Mouse (Mus musculus): ENCODE data around the gene Fkbp6. TPM values are rescaled to one million over a fixed set of nuclear protein-coding genes. Genes with fewer than 3 reads are reported as not detected.

Gene Fkbp6
- total and polyA plus RNA-seq, 2 experiments from 2014 or later: not detected

DNA sequence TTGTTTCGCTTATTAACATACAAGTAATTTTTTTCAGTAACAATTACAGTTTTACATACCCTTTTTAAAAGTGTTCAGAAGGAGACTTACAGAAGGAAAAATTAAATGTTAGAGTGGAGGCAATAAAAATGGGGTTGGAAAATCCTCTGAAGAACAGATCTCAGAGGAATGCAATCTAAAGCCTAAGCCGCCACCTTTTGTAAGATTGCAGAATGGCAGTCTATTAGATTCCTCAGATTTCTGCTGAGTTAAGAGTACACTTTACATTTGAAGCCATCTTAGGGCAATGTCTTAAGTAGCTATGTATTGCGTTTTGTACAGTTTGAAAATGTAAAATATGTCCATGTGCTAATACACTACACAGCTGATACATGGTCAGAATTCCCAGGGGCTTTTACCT, 47.4 kb downstream of the Fkbp6 start:
- Histone ChIP-seq H3K4me1 (ENCODE audit: insufficient read depth) (no peaks in the 10 kb centered on the region), H3K4me3 (ENCODE audit: low read depth, low read length) (no peak overlapping the region), H3K27me3 (ENCODE audit: insufficient read depth, low read length) (no peaks in the 10 kb centered on the region), H3K9me3 (ENCODE audit: low read length) (no peaks in the 10 kb centered on the region), H3K27ac (ENCODE audit: low read depth, low read length) (no peak overlapping the region), H3K9ac (no peak overlapping the region), H3K36me3 (ENCODE audit: insufficient read depth) (no peaks in the 10 kb centered on the region), H3K4me2 (ENCODE audit: low read depth) (no peak overlapping the region)
- 73% methylated on average over 3 of the region's 3 CpGs for WGBS
- TF ChIP-seq CTCF (IDR thresholded peaks at IDR 0.05; ENCODE audit: low read depth): peak; percentile 57
- ATAC-seq: no peak; the same call in 1 of the 2 replicates
- DNase-seq: peak; percentile 44

DNA sequence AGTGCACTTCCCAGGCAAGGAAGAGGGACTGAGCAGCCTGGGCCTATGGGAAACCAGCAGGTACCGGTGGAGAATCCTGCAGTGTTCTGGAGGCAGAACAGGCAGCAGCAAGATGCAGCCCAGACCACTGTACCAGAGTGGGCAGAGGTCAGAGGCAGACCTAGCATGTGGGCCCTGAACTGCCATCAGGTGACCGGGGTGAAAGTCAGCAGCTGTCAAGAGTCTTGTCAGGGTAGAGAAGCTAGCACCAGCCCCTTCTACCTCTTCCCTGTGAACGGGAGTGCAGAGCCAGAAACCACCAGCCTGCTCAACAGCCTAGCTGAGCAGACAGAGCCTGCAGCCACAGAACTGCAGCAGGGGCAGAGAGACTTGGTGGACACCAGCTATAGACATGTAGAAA, 47.9 kb downstream of the Fkbp6 start:
- Histone ChIP-seq H3K27ac (ENCODE audit: low read depth, low read length) (no peak overlapping the region), H3K36me3 (ENCODE audit: insufficient read depth) (no peaks in the 10 kb centered on the region), H3K27me3 (ENCODE audit: insufficient read depth, low read length) (no peaks in the 10 kb centered on the region), H3K9ac (no peak overlapping the region), H3K4me3 (ENCODE audit: low read depth, low read length) (no peak overlapping the region), H3K4me2 (ENCODE audit: low read depth) (no peak overlapping the region), H3K4me1 (ENCODE audit: insufficient read depth) (no peaks in the 10 kb centered on the region), H3K9me3 (ENCODE audit: low read length) (no peaks in the 10 kb centered on the region)
- no peak for TF ChIP-seq CTCF (IDR thresholded peaks at IDR 0.05; ENCODE audit: low read depth)
- 36% methylated on average over 3 of the region's 3 CpGs for WGBS
- DNase-seq: no peak
- no peak for ATAC-seq

DNA sequence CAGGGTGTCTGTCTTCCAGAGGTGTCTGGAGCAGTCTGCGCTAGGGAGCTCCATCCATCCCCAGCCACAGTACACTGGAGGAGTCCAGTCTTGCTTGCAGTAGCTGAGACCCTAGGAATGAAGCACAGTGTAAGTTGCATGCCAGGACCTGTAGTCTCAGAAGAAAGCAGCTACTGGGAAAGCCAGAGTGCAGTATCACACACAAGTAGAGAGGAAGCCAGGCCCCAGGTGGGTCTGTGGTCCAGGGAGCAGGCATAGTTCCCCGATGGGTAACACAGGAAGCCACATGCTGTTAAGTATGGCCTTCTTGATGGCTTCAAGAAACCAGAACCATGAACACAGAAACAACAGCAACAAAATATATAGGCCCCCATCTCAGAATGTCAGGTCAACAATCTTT, 57.8 kb downstream of the Fkbp6 start:
- H3K9me3 ChIP-seq (ENCODE audit: low read length): no peaks in the 10 kb centered on the region
- 81% methylated on average over 2 of the region's 2 CpGs for WGBS

DNA sequence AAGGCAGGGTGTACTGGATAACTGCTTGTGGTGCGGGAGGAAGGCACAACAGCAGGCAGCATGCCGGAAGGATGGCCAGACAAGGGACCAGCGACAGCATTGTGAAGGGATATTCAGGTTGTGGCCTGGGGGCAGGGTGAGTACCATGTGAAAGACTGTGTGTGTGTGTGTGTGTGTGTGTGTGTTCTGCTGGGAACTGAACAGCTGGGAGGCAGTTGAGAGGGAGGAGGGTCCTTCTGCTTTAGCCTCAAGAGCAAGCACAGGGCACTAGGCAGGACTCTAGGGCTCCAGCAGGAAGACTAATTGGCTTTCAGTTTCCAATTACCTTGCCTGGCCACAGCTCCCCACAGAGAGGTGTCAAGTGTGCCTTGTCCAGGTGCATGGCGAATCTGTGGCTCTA, 58.7 kb downstream of the Fkbp6 start:
- TF ChIP-seq CTCF (IDR thresholded peaks at IDR 0.05; ENCODE audit: low read depth): no peak
- no peaks in the 10 kb centered on the region for H3K4me1 ChIP-seq (ENCODE audit: insufficient read depth)
- no peak overlapping the region for H3K4me2 ChIP-seq (ENCODE audit: low read depth)
- no peaks in the 10 kb centered on the region for H3K36me3 ChIP-seq (ENCODE audit: insufficient read depth)
- no peaks in the 10 kb centered on the region for H3K9me3 ChIP-seq (ENCODE audit: low read length)
- no peak for DNase-seq
- H3K27ac ChIP-seq (ENCODE audit: low read depth, low read length): no peak overlapping the region
- no peak overlapping the region for H3K4me3 ChIP-seq (ENCODE audit: low read depth, low read length)
- no peaks in the 10 kb centered on the region for H3K27me3 ChIP-seq (ENCODE audit: insufficient read depth, low read length)
- ATAC-seq: no peak
- no peak overlapping the region for H3K9ac ChIP-seq
- 41% methylated on average over 4 of the region's 4 CpGs for WGBS

More for the DNA sequence above, 57.8 kb downstream of the Fkbp6 start:
- TF ChIP-seq CTCF (IDR thresholded peaks at IDR 0.05; ENCODE audit: low read depth): no peak
- Histone ChIP-seq H3K27ac (ENCODE audit: low read depth, low read length) (no peak overlapping the region), H3K9ac (no peak overlapping the region), H3K36me3 (ENCODE audit: insufficient read depth) (no peaks in the 10 kb centered on the region), H3K4me3 (ENCODE audit: low read depth, low read length) (no peak overlapping the region), H3K27me3 (ENCODE audit: insufficient read depth, low read length) (no peaks in the 10 kb centered on the region), H3K4me1 (ENCODE audit: insufficient read depth) (no peaks in the 10 kb centered on the region), H3K4me2 (ENCODE audit: low read depth) (no peak overlapping the region)
- DNase-seq (no peak), ATAC-seq (no peak)

DNA sequence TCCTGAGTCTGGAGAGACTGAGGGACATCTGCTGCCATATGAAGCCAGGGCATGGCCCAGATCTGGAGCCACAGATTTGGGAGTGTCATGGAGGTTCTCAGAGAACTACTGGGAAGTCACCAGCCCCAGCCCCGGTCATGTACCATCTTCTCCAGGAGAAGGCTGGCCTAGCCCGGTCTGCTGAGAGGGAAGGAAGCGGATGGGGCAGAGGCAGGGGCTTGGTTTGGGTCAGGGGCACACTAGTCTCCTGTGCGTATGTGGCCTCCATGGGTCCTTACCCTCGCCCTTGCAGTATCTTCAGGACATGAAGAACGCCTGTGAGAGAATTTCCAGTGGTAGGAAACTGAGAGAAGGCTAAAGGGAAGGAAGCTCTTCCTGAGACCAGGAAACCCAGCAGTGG, 59.1 kb downstream of the Fkbp6 start:
- H3K4me3 ChIP-seq (ENCODE audit: low read depth, low read length): no peak overlapping the region

DNA sequence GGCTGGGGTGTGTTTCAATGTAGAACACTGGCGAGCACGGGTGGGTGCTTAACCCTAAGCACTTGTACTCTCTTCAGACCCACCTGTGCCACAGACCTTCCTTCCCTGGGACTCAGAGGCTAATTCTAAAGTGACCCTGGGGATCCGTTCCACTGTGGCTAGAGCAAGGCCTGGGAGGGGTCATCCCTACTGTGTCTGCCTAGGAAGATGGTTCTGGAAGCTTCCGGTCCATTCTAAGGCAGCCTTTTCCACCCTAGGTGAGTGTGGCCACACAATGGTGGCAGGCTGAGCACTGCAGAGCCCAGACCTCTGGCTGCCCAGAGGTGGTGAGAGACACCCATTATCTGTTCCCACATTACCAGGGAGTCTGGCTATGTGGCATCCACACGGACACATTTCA, 62.9 kb downstream of the Fkbp6 start:
- Histone ChIP-seq H3K36me3 (ENCODE audit: insufficient read depth) (no peaks in the 10 kb centered on the region), H3K27ac (ENCODE audit: low read depth, low read length) (no peak overlapping the region), H3K4me1 (ENCODE audit: insufficient read depth) (no peaks in the 10 kb centered on the region), H3K4me3 (ENCODE audit: low read depth, low read length) (no peak overlapping the region), H3K27me3 (ENCODE audit: insufficient read depth, low read length) (no peaks in the 10 kb centered on the region), H3K9me3 (ENCODE audit: low read length) (no peaks in the 10 kb centered on the region), H3K4me2 (ENCODE audit: low read depth) (no peak overlapping the region), H3K9ac (no peak overlapping the region)
- WGBS: 77% methylated on average over 5 of the region's 5 CpGs
- DNase-seq (no peak), ATAC-seq (no peak)
- TF ChIP-seq CTCF (IDR thresholded peaks at IDR 0.05; ENCODE audit: low read depth): no peak

More for the DNA sequence above, 59.1 kb downstream of the Fkbp6 start:
- no peak overlapping the region for H3K4me2 ChIP-seq (ENCODE audit: low read depth)
- no peaks in the 10 kb centered on the region for H3K36me3 ChIP-seq (ENCODE audit: insufficient read depth)
- no peaks in the 10 kb centered on the region for H3K4me1 ChIP-seq (ENCODE audit: insufficient read depth)
- H3K9ac ChIP-seq: no peak overlapping the region
- no peaks in the 10 kb centered on the region for H3K9me3 ChIP-seq (ENCODE audit: low read length)
- H3K27me3 ChIP-seq (ENCODE audit: insufficient read depth, low read length): no peaks in the 10 kb centered on the region
- no peak for TF ChIP-seq CTCF (IDR thresholded peaks at IDR 0.05; ENCODE audit: low read depth)
- WGBS: 84% methylated on average over 6 of the region's 6 CpGs
- DNase-seq (no peak), ATAC-seq (no peak)
- no peak overlapping the region for H3K27ac ChIP-seq (ENCODE audit: low read depth, low read length)

DNA sequence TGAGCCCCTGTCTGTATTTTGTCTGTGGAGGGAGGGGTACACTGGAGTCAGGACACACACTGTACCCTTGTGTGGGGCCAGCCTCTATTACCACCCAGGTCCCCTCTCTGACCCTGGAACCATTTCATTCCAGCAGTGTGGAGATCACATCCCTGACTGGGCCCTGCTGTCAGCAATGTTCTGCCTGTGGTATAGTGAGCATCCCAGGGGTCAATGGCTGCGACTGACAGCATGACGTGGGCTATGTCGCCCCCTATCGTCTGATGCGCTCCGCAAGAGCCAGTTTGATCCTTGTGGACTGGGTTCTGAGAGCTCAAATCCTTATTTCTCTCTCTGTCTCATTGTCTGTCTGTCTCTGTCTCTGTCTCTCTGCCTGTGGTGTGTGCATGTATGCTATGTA, 63.7 kb downstream of the Fkbp6 start:
- 2% methylated on average over 6 of the region's 6 CpGs for WGBS
- peak; percentile 91 for TF ChIP-seq CTCF (IDR thresholded peaks at IDR 0.05; ENCODE audit: low read depth)

DNA sequence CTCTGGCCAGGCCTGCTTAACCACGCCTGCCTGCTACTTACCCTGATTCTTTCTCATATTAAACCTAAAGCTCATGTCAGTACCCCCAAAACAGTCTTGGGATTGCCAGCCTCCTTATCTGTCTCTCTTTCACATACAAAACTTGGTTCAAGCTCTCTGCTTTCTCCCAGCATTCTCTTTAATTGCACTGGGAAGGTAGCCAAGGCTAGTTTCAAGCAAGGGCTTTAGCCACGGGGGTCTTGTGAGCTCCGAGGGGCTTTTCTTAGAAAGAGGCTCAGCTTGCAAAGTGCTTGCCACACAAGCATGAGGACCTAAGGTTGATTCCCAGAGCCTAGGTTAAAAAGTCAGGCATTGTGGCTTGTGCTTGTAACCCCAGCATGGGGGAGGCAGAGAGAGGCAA, 64.6 kb downstream of the Fkbp6 start:
- H3K9me3 ChIP-seq (ENCODE audit: low read length): no peaks in the 10 kb centered on the region
- H3K36me3 ChIP-seq (ENCODE audit: insufficient read depth): no peaks in the 10 kb centered on the region
- TF ChIP-seq CTCF (IDR thresholded peaks at IDR 0.05; ENCODE audit: low read depth): no peak
- DNase-seq (no peak), ATAC-seq (no peak)
- H3K4me3 ChIP-seq (ENCODE audit: low read depth, low read length): no peak overlapping the region
- H3K4me1 ChIP-seq (ENCODE audit: insufficient read depth): no peaks in the 10 kb centered on the region
- 20% methylated on average over 3 of the region's 3 CpGs for WGBS
- no peak overlapping the region for H3K4me2 ChIP-seq (ENCODE audit: low read depth)
- H3K27me3 ChIP-seq (ENCODE audit: insufficient read depth, low read length): no peaks in the 10 kb centered on the region
- H3K27ac ChIP-seq (ENCODE audit: low read depth, low read length): no peak overlapping the region
- H3K9ac ChIP-seq: no peak overlapping the region

More for the DNA sequence above, 63.7 kb downstream of the Fkbp6 start:
- Histone ChIP-seq H3K9me3 (ENCODE audit: low read length) (no peaks in the 10 kb centered on the region), H3K4me3 (ENCODE audit: low read depth, low read length) (no peak overlapping the region), H3K27ac (ENCODE audit: low read depth, low read length) (no peak overlapping the region), H3K4me2 (ENCODE audit: low read depth) (no peak overlapping the region), H3K36me3 (ENCODE audit: insufficient read depth) (no peaks in the 10 kb centered on the region), H3K27me3 (ENCODE audit: insufficient read depth, low read length) (no peaks in the 10 kb centered on the region), H3K9ac (no peak overlapping the region), H3K4me1 (ENCODE audit: insufficient read depth) (no peaks in the 10 kb centered on the region)
- DNase-seq: peak; percentile 78
- peak; percentile 63; the same call in 1 of the 2 replicates for ATAC-seq

Data from forebrain, postnatal 0 days (tissue).